Mouse (Mus musculus): ENCODE measurements around the gene Zc3h4. TPM values are rescaled to one million over a fixed set of nuclear protein-coding genes. Genes with fewer than 3 reads are reported as not detected.

Zc3h4 gene
- 14.4 and 17.2 TPM in 2 replicates for polyA plus RNA-seq (2012; rRNA removed)

DNA sequence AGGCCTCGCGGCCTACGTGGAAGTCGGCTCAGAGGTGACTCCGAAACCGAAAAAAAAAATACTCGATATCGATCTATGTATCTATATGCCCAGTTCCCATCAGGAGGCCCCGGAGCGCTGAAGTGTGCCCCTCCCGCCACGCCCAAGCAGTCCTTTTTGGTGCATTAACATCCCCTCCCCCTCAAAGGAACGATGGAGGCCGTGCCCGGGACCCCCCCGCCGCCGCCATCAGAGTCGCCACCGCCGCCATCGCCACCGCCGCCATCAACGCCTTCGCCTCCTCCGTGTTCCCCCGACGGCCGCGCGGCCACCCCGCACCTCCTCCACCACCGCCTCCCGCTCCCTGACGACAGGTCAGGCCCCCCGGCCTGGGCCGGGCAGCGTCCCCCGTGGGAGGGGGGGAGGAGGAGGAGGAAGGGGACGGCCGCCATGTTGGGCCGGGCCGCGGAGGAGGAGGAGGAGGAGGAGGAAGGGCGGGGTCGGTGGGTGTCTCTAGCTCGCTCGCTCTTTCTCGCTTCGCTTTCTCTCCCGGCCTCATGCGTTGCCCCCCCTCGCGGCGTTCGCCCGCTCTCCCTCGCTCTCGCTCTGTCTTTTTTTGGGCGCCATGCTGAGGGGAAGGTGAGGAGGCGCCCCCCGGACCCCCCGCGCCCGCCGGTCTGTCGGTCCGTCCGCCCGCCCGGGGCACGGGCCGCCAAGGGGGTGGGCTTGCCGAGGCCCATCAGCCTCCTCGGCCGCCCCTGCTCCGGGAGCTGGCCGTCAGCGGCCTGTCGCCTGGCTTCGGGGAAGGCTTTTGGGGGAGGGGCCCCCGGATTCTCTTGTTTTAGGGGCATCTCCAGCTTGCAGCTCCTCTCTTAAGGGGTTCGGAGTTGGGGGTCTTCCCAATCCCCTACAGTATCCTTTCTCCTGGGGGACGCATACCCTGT lies at the start of gene Zc3h4:
Gene Zc3h4, plus strand, starts transcription at position 222 of the 923 bp plus-strand sequence.
- H3K27me3 ChIP-seq (ENCODE audit: control insufficient read depth, insufficient read depth, low read length), result no peaks in the 10 kb centered on the region
- peaks cover 28% of the 10 kb centered on the region for H3K4me1 ChIP-seq (ENCODE audit: control insufficient read depth, insufficient read depth, low read length)
- peak; percentile 48; the same call in 1 of the 2 replicates for TF ChIP-seq POLR2A (IDR thresholded peaks at IDR 0.05; ENCODE audit: control insufficient read depth, low read depth, low read length)
- no peak for TF ChIP-seq CTCF (IDR thresholded peaks at IDR 0.05; ENCODE audit: control insufficient read depth, insufficient read depth, insufficient replicate concordance, low read depth, low read length)
- no peaks in the 10 kb centered on the region; the same call in none of the 2 replicates for H3K36me3 ChIP-seq (ENCODE audit: control insufficient read depth, insufficient read depth, low read length)
- H3K4me3 ChIP-seq (ENCODE audit: control insufficient read depth, low read depth, low read length), result peak within 1 kb of the TSS; percentile 93
- H3K27ac ChIP-seq (ENCODE audit: control insufficient read depth, insufficient read depth, low read depth, low read length), result peak within 1 kb of the TSS; percentile 98

DNA sequence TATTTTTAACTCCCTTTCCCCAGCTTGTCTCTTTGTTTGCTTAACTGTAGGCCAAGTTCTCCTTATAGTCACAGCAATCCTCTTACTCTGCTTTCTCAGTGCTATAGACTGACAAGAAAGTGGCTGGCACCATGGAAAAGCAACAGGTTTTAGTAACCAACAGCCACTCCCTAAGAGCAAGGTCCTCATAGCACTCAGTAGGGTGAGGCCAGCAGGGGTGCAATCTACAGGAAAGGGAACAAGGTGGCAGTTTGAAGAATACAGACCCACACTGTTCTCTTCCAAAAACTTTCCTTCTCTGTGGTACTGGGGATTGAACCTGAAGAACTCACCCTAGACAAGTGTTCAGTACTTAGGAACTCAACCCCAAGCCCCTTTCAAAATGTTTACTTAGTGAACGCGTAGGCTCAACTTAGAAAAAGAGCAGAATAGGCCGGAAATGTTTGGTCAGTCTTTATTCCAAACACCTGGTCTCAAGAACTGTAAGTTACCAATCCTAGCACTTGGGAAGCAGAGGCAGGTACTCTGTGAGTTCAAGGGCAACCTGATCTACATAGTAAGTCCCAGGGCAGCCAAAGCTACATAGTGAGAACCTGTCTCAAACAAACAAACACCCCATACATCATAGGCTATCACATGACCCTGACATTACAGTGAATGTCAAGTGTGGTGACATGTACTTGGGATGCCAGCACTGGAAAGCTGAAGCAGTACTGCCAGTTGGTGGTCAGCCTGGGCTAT lies 44.7 kb upstream of the Zc3h4 start:
- Histone ChIP-seq H3K36me3 (ENCODE audit: control insufficient read depth, insufficient read depth, low read length) (peaks cover 4% of the 10 kb centered on the region), H3K27me3 (ENCODE audit: control insufficient read depth, insufficient read depth, low read length) (no peaks in the 10 kb centered on the region), H3K4me3 (ENCODE audit: control insufficient read depth, low read depth, low read length) (no peak overlapping the region), H3K4me1 (ENCODE audit: control insufficient read depth, insufficient read depth, low read length) (no peaks in the 10 kb centered on the region), H3K27ac (ENCODE audit: control insufficient read depth, insufficient read depth, low read depth, low read length) (no peak overlapping the region)
- TF ChIP-seq POLR2A (IDR thresholded peaks at IDR 0.05; ENCODE audit: control insufficient read depth, low read depth, low read length), result no peak
- no peak for TF ChIP-seq CTCF (IDR thresholded peaks at IDR 0.05; ENCODE audit: control insufficient read depth, insufficient read depth, insufficient replicate concordance, low read depth, low read length)

DNA sequence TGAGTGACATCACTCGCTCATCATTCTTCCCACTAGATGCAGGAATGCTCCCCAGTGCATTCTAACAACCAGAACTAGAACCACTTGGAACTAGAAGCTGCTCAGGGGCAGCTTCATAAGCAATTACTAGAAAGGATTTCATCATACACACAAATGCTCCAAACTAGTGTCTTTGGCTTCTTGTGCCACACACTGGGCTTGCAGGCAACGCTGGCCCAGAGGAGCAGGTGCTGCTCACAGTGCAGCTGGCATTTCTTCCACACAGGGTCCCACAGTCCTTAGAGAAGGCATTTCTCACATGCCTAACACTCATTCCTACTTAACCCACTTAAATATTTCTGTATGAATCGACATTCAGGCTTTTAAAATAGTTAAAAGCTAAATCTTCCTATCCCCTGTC lies 43.1 kb upstream of the Zc3h4 start:
- Histone ChIP-seq H3K4me3 (ENCODE audit: control insufficient read depth, low read depth, low read length) (no peak overlapping the region), H3K4me1 (ENCODE audit: control insufficient read depth, insufficient read depth, low read length) (no peaks in the 10 kb centered on the region), H3K27ac (ENCODE audit: control insufficient read depth, insufficient read depth, low read depth, low read length) (no peak overlapping the region), H3K27me3 (ENCODE audit: control insufficient read depth, insufficient read depth, low read length) (no peaks in the 10 kb centered on the region), H3K36me3 (ENCODE audit: control insufficient read depth, insufficient read depth, low read length) (peaks cover 4% of the 10 kb centered on the region)
- TF ChIP-seq CTCF (IDR thresholded peaks at IDR 0.05; ENCODE audit: control insufficient read depth, insufficient read depth, insufficient replicate concordance, low read depth, low read length) (no peak), POLR2A (IDR thresholded peaks at IDR 0.05; ENCODE audit: control insufficient read depth, low read depth, low read length) (no peak)

DNA sequence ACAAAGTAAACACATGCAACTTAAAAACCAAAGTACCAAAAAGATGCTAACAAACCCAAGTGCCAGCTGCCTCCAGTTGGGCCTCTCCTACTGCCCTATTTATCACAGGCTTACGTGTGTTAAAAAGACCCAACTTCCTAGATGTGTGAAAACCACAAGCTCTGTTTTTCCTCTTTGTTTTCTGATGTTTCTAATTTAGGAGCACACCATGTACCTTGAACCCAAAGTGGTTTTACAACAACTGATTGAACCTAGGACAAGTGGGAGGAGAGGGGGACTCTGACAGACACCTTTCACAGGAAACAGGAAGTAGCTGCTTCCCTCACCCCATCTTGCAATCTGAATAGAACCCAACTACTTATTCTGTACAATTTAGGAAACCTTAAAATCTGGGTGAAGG lies 36.4 kb upstream of the Zc3h4 start:
- TF ChIP-seq POLR2A (IDR thresholded peaks at IDR 0.05; ENCODE audit: control insufficient read depth, low read depth, low read length) (no peak), CTCF (IDR thresholded peaks at IDR 0.05; ENCODE audit: control insufficient read depth, insufficient read depth, insufficient replicate concordance, low read depth, low read length) (no peak)

DNA sequence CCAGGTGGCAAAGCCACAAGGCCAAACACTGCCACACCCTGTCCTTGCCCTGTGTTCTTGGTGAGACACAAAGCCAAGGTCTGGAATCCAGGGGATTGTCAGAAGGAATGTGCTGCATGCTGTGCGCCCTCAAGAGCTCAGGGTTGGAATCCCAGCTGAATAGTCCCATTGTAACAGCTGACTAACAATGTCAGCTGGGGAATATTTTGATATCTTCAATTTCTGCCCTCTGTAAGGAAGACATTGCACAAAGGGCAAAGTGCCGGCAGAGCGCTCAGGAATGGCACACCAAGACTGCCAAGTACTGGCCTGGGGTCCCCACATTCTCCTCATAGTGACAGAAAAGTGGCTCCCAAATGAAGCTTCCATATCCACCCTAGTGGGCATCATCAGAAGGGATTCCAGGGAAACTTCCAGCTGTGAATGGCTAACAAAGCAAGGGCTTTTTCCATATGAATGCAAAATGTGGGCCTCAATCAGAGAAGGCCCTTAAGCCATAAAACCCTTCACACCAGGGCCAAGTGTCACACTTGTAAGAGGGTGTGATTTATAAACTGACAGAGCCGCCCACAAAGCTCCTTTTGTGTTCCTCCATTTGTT lies 35.7 kb upstream of the Zc3h4 start:
- Histone ChIP-seq H3K4me3 (ENCODE audit: control insufficient read depth, low read depth, low read length) (no peak overlapping the region), H3K36me3 (ENCODE audit: control insufficient read depth, insufficient read depth, low read length) (peaks cover 5% of the 10 kb centered on the region), H3K4me1 (ENCODE audit: control insufficient read depth, insufficient read depth, low read length) (no peaks in the 10 kb centered on the region; the same call in 1 of the 2 replicates), H3K27ac (ENCODE audit: control insufficient read depth, insufficient read depth, low read depth, low read length) (no peak overlapping the region), H3K27me3 (ENCODE audit: control insufficient read depth, insufficient read depth, low read length) (no peaks in the 10 kb centered on the region)
- TF ChIP-seq POLR2A (IDR thresholded peaks at IDR 0.05; ENCODE audit: control insufficient read depth, low read depth, low read length) (no peak), CTCF (IDR thresholded peaks at IDR 0.05; ENCODE audit: control insufficient read depth, insufficient read depth, insufficient replicate concordance, low read depth, low read length) (no peak)

More for the DNA sequence above, 36.4 kb upstream of the Zc3h4 start:
- Histone ChIP-seq H3K4me1 (ENCODE audit: control insufficient read depth, insufficient read depth, low read length) (no peaks in the 10 kb centered on the region; the same call in 1 of the 2 replicates), H3K4me3 (ENCODE audit: control insufficient read depth, low read depth, low read length) (no peak overlapping the region), H3K27me3 (ENCODE audit: control insufficient read depth, insufficient read depth, low read length) (no peaks in the 10 kb centered on the region), H3K36me3 (ENCODE audit: control insufficient read depth, insufficient read depth, low read length) (peaks cover 5% of the 10 kb centered on the region), H3K27ac (ENCODE audit: control insufficient read depth, insufficient read depth, low read depth, low read length) (no peak overlapping the region)

DNA sequence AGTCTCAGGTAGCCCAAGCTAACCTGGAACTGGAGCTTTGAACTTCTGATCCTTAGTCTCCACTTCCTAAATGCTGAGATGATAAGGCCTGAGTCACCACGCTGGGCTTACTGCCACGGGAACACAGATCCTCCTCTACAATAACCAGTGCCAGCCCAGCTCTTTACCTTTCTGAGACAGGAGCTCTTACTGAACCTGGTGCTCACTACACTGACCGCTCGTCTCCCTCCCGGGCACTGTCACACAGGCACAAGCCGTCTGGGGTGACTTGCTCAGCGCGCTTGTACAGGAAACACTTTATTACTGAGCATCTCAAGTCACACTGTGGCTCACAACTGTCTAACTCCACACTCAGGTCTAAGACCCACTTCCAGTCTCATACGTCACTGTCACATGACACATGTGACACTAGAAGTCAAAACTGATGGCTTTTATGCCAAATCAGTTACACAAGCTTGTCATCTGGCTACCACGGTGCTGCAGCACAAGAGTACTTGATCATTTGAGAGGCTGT lies 34.5 kb upstream of the Zc3h4 start:
- H3K4me1 ChIP-seq (ENCODE audit: control insufficient read depth, insufficient read depth, low read length), result no peaks in the 10 kb centered on the region; the same call in 1 of the 2 replicates
- H3K4me3 ChIP-seq (ENCODE audit: control insufficient read depth, low read depth, low read length), result no peak overlapping the region
- H3K27ac ChIP-seq (ENCODE audit: control insufficient read depth, insufficient read depth, low read depth, low read length), result no peak overlapping the region
- TF ChIP-seq CTCF (IDR thresholded peaks at IDR 0.05; ENCODE audit: control insufficient read depth, insufficient read depth, insufficient replicate concordance, low read depth, low read length) (no peak), POLR2A (IDR thresholded peaks at IDR 0.05; ENCODE audit: control insufficient read depth, low read depth, low read length) (no peak)
- no peaks in the 10 kb centered on the region for H3K27me3 ChIP-seq (ENCODE audit: control insufficient read depth, insufficient read depth, low read length)
- peaks cover 4% of the 10 kb centered on the region for H3K36me3 ChIP-seq (ENCODE audit: control insufficient read depth, insufficient read depth, low read length)

All from testis, adult 2 months (tissue).